Mouse (Mus musculus): Measurements from ENCODE around the gene Ccl26. TPM values are rescaled to one million over a fixed set of nuclear protein-coding genes. Genes with fewer than 3 reads are reported as not detected.

Gene Ccl26
- polyA plus RNA-seq, 1 experiment = not detected

DNA sequence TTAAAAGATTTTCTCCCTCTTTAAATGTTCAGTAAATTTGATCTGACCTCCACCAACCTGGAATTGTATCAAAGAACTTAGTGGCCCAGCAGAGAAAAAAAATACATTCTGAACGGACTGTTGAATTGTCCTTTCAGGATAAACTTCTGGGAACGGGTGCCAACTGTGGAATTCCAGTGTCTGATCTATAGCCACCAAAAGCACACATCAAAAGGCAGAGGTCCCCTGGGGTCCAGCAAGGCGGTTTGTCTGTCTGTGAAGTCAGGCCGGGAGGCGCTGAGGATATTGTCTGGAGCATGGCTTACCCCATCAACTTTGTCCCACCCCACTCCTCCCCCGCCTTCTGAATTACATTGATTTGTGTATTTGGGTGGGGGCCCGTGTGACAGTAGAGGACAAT lies 35.4 kb downstream of the Ccl26 start:
- H3K4me3 ChIP-seq (replicated peaks; ENCODE audit: extremely low read depth, low read depth, low read length) = no peak overlapping the region
- no peak for DNase-seq
- TF ChIP-seq POLR2A (IDR thresholded peaks at IDR 0.05; ENCODE audit: borderline replicate concordance, extremely low read depth, low read depth, low read length) (no peak), CTCF (IDR thresholded peaks at IDR 0.05; ENCODE audit: insufficient read depth, low read length) (no peak)
- WGBS = 38% methylated on average over 7 of the region's 7 CpGs
- peaks cover 24% of the 10 kb centered on the region for H3K4me1 ChIP-seq (ENCODE audit: control insufficient read depth, insufficient read depth, low read length)

DNA sequence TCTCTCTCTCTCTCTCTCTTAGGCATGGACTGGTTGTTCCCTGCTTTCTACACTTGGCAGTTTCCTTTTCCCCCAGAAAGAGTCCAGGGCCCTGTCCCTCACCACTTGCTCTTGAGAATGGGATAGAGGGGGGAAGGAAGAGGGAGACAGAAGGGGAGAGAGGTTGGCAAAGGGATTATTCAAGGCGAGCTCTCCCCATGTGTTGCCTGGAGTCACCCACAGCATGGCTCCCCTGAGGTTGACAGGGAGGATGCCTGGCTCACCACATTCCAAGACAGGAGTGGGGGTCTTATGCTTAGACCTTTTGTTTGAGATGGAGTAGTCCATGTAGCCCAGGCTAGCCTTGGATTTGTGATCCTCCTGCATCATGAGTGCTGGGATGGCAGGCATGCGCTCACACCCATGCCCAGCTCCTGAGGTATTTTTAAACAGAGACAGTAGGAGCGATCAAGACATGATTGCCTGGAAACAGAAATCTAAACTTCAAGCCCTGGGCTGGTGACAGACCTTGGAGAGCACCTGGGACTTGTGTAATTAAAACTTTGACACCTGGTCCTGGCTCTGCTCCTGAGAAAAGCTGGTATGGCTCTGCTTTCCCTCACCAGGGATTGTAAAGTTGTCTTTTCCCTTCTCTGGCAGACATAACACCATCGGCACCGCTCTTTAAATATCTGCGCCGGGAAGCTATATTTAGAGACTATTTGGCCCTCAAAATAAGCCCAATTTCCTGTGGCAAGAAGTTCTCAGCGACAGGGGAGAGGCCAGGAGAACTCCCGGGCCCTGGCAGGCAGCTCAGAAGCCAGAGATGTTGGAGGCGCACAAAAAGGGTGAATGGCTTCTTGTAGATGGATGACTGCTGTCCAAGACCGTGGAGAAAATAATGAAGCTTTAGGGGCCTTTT lies 38.5 kb downstream of the Ccl26 start:
- TF ChIP-seq CTCF (IDR thresholded peaks at IDR 0.05; ENCODE audit: insufficient read depth, low read length) = no peak
- TF ChIP-seq POLR2A (IDR thresholded peaks at IDR 0.05; ENCODE audit: borderline replicate concordance, extremely low read depth, low read depth, low read length) = no peak
- no peak overlapping the region for H3K4me3 ChIP-seq (replicated peaks; ENCODE audit: extremely low read depth, low read depth, low read length)
- no peak for DNase-seq
- WGBS = 30% methylated on average over 11 of the region's 11 CpGs
- peaks cover 13% of the 10 kb centered on the region for H3K4me1 ChIP-seq (ENCODE audit: control insufficient read depth, insufficient read depth, low read length)

DNA sequence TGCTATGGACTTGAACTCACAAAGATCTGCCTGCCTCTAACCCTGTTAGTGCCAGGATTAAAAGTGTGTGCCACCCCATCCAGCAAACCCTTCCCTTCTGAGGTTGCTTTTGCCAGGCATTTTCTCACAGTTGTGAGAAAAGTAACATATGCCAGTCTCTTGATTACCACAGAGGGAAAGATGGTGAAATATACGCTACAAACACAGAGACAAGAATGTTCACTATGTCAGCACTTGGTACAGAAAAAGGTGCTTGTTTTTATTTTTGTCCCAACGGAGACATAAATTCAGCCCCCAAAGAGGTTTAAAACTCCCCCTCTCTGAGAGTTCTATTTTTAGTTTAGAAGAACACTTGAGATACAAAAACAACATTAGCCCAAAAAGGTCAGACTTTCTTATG lies 39.3 kb downstream of the Ccl26 start:
- WGBS = 77% methylated on average over 2 of the region's 2 CpGs
- Histone ChIP-seq H3K4me3 (replicated peaks; ENCODE audit: extremely low read depth, low read depth, low read length) (no peak overlapping the region), H3K4me1 (ENCODE audit: control insufficient read depth, insufficient read depth, low read length) (peaks cover 13% of the 10 kb centered on the region)
- no peak for DNase-seq
- TF ChIP-seq CTCF (IDR thresholded peaks at IDR 0.05; ENCODE audit: insufficient read depth, low read length) = no peak
- no peak for TF ChIP-seq POLR2A (IDR thresholded peaks at IDR 0.05; ENCODE audit: borderline replicate concordance, extremely low read depth, low read depth, low read length)

DNA sequence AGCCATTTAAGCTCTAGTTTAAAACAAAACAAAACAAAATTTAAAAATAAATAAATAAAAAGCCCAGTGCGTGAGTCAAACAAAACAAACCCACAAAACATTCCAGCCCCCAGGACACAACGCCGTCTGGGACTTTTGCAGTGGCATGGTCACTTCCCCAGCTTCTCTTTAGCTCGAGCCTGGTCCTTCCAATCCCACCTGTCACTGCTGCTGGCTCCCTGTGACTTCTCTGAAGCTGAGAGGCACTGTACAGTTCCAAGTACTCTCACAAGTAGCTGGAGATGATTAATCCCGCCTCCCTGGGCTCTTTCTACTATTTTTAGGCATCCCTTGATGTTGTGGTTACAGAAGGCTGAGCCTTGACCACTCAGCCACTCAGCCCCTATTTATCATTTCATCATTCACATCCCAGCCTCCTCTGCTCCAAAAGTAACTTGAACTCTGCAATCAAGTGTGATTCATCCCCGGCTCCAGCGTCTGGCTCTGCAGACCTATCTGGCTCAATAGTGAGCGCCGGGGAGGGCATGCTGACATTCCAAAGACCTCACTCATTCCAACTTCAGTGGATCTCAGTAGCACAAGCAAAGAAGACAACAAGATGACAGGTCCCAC lies 41.2 kb downstream of the Ccl26 start:
- Histone ChIP-seq H3K4me3 (replicated peaks; ENCODE audit: extremely low read depth, low read depth, low read length) (no peak overlapping the region), H3K4me1 (ENCODE audit: control insufficient read depth, insufficient read depth, low read length) (peaks cover 13% of the 10 kb centered on the region)
- 42% methylated on average over 9 of the region's 9 CpGs for WGBS
- no peak for TF ChIP-seq CTCF (IDR thresholded peaks at IDR 0.05; ENCODE audit: insufficient read depth, low read length)
- no peak for TF ChIP-seq POLR2A (IDR thresholded peaks at IDR 0.05; ENCODE audit: borderline replicate concordance, extremely low read depth, low read depth, low read length)
- DNase-seq = no peak

DNA sequence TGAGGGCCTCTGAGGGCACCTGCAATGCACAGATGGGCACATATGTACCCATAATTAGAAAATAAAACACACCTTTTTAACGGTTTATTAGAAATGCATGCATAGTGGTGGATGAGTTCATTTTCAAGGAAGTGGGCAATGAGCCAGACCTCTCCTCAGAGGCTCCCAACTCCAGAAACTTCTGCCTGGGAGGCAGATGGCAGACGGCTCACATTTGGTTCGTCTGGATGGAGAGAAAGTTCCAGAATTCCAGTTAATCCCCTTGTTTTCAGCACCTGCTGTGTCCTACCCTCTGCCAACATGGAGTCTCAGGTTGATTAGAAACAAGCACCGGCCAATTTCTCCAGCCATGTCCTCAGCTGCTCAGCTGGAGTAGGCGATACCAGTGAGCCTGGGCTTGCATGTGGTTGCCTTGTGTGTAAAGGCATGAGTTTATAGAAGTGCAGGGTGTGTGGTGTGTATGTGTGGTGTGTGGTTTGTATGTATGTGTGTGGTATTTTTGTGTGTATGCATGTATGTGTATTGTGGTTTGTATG lies 46.0 kb downstream of the Ccl26 start:
- TF ChIP-seq CTCF (IDR thresholded peaks at IDR 0.05; ENCODE audit: insufficient read depth, low read length) (no peak), POLR2A (IDR thresholded peaks at IDR 0.05; ENCODE audit: borderline replicate concordance, extremely low read depth, low read depth, low read length) (no peak)
- WGBS = 77% methylated on average over 5 of the region's 5 CpGs

DNA sequence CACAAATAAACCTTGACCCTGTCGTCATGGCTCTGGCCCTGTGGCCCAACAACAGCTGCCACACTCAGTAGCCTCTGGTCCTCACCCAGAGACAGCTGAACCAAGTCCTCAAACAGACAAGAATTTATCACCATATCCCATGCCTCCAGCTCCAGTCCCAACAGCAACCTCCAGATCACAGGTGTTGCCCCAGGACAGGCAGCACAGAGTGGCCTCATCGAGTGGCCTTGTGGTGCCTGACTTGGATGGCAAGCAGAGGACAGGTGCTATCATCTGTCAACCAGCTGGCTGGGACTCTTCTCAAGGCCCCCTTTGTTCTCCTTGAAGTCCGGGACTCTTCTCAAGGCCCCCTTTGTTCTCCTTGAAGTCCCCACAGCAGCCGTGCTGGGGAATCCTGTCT lies 50.2 kb downstream of the Ccl26 start:
- Histone ChIP-seq H3K4me1 (ENCODE audit: control insufficient read depth, insufficient read depth, low read length) (no peaks in the 10 kb centered on the region), H3K4me3 (replicated peaks; ENCODE audit: extremely low read depth, low read depth, low read length) (no peak overlapping the region)
- 47% methylated on average over 4 of the region's 4 CpGs for WGBS
- TF ChIP-seq POLR2A (IDR thresholded peaks at IDR 0.05; ENCODE audit: borderline replicate concordance, extremely low read depth, low read depth, low read length) = no peak
- no peak for TF ChIP-seq CTCF (IDR thresholded peaks at IDR 0.05; ENCODE audit: insufficient read depth, low read length)
- no peak for DNase-seq

More for the DNA sequence above, 46.0 kb downstream of the Ccl26 start:
- H3K4me1 ChIP-seq (ENCODE audit: control insufficient read depth, insufficient read depth, low read length) = no peaks in the 10 kb centered on the region
- no peak overlapping the region for H3K4me3 ChIP-seq (replicated peaks; ENCODE audit: extremely low read depth, low read depth, low read length)
- no peak for DNase-seq

DNA sequence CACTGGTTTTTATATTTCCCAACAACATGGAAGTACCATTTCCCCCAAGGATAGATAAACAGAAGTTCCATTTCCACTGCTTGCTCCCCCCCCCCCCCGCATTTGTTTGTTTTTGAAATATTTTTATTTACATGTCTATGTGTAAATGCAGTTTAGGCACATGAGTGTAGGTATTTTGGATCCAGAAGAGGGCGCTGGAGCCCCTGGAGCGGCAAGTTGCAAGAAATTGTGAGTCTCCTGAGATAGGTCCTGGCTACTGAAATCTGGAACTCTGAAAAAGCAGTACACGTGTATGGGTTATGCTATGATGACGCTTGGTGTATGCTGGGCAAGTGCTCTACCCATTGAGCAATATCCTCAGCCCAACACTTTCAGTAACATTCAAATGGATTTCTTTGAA lies 52.3 kb downstream of the Ccl26 start:
- Histone ChIP-seq H3K4me3 (replicated peaks; ENCODE audit: extremely low read depth, low read depth, low read length) (no peak overlapping the region), H3K4me1 (ENCODE audit: control insufficient read depth, insufficient read depth, low read length) (no peaks in the 10 kb centered on the region)
- DNase-seq = no peak
- TF ChIP-seq CTCF (IDR thresholded peaks at IDR 0.05; ENCODE audit: insufficient read depth, low read length) (peak; percentile 49), POLR2A (IDR thresholded peaks at IDR 0.05; ENCODE audit: borderline replicate concordance, extremely low read depth, low read depth, low read length) (no peak)
- WGBS = 58% methylated on average over 5 of the region's 5 CpGs

Other genes starting within 250 kb of the Ccl26 start
- gene Fkbp6, start 213.5 kb downstream of the Ccl26 start, polyA plus RNA-seq (2012; rRNA removed) = not detected in 2 replicates
- not detected in 2 replicates for gene Trim50, start 210.3 kb downstream of the Ccl26 start, polyA plus RNA-seq (2012; rRNA removed)
- gene Nsun5, start 193.6 kb downstream of the Ccl26 start, polyA plus RNA-seq (2012; rRNA removed) = 27.3 and 29.4 TPM in 2 replicates
- gene Pom121, start 169.0 kb downstream of the Ccl26 start, polyA plus RNA-seq (2012; rRNA removed) = 18.1 and 19.0 TPM in 2 replicates
- 53.8 and 66.9 TPM in 2 replicates for gene Hip1, start 18.4 kb downstream of the Ccl26 start, polyA plus RNA-seq (2012; rRNA removed)
- 1.6 and 1.8 TPM in 2 replicates for gene Ccl24, start 9.5 kb upstream of the Ccl26 start, polyA plus RNA-seq (2012; rRNA removed)
- gene Rhbdd2, start 69.0 kb upstream of the Ccl26 start, polyA plus RNA-seq (2012; rRNA removed) = 39.9 and 50.7 TPM in 2 replicates
- 487 and 521 TPM in 2 replicates for gene Por, start 106.5 kb upstream of the Ccl26 start, polyA plus RNA-seq (2012; rRNA removed)
- 24.6 and 31.0 TPM in 2 replicates for gene Tmem120a, start 180.9 kb upstream of the Ccl26 start, polyA plus RNA-seq (2012; rRNA removed)
- gene Styxl1, start 214.8 kb upstream of the Ccl26 start, polyA plus RNA-seq (2012; rRNA removed) = 1.1 and 1.4 TPM in 2 replicates
- 257 and 344 TPM in 2 replicates for gene Mdh2, start 214.9 kb upstream of the Ccl26 start, polyA plus RNA-seq (2012; rRNA removed)
- gene Srrm3, start 243.3 kb upstream of the Ccl26 start, polyA plus RNA-seq (2012; rRNA removed) = 0.06 and 0.14 TPM in 2 replicates